Mouse (Mus musculus): Measurements from ENCODE around the gene Mpp2. TPM values are rescaled to one million over a fixed set of nuclear protein-coding genes. Genes with fewer than 3 reads are reported as not detected.

Mpp2 gene
- total RNA-seq (2023), result 1 to 10 TPM; 1.9 to 4.8 TPM

DNA sequence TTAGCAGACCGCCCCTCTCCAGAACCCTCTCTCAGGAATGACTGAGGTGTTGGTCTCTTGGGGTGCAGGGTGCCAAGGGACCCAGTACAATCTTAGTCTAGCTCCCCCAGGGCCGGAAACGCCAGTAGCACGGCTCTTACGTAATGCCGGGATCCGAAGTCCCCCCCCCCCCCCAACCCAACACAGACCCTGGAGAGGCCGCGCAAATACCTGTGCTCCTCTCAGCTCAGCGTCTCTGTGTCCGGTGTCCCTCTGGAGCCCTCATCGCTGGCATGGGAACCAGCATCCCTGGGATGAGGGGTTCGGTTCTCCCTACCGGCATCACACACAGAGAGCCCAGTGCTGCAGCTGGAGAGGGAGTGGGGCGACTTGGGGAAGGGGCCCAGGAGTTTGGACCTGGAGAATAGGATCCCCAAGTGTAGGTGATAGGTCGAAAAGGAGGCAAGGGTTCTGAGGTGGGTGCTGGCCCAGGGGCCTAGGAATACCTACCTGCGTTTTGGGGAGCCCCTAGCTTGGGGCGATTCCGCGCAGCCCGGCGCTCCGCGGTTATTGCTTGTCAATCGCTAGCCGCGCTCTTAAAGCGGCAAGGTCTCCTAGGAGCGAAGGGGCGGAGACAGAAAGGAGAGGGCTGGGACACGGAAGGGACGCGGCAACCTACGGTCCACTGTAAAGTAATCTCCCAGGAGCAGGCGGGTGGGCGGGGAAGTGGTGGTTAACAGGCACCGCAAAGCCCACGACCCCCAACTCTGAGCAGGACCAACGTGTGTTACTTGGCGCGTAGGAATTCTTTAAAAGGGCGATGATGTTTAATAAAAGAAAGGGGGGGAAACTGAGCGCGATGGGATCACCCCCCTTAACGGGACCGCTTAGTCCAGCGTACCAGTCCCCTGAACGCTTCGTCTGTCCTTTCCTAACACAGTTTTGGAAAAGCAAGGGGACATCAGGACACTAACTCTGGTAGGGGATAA lies at the start of gene Mpp2:
Mpp2 (minus strand) TSS at position 585 of the 968 bp plus-strand sequence.

DNA sequence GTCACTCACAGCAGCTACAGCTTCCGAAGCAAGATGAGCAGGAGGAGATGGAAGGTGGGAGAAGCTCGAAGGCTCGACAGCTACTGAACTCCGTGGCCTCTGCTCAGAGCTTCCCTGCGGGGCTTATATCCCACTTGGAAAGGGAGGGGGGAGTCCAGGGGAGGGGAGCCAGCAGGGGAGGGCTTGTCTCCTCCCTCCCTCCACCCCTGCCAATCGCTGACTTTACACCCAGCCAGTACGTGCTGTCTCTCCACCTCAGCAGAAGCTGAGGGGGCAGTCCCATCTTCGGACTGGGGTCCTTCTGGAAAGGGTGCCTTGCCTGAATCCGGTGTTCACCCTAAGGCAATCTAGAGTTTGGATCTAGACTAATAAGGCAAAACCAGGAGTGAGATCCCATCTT lies 19.4 kb upstream of the Mpp2 start, which contains the start of gene Pyy:
Pyy (minus strand) TSS at position 101 of the 400 bp plus-strand sequence.

DNA sequence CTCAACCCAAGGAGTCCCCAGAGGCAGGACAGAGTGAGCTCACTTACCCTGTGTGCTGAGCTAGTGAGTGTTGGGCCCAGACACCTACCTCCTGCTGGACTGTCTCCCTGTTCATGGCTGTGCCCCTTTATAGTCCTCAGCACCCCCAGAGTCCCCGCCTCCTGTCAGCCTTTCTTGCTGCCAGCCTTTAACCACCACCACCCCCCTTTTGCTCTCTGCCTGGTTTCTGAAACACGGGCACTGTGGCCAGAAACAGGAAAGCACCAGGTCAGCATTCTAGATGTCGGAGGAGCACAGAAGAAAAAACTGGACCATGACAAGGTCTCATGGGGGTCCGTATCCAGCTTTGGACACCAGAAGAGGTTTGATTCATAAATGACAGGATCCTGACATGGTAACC lies 12.9 kb upstream of the Mpp2 start, which contains the start of gene Ppy:
Ppy (minus strand) TSS at position 101 of the 400 bp plus-strand sequence.

DNA sequence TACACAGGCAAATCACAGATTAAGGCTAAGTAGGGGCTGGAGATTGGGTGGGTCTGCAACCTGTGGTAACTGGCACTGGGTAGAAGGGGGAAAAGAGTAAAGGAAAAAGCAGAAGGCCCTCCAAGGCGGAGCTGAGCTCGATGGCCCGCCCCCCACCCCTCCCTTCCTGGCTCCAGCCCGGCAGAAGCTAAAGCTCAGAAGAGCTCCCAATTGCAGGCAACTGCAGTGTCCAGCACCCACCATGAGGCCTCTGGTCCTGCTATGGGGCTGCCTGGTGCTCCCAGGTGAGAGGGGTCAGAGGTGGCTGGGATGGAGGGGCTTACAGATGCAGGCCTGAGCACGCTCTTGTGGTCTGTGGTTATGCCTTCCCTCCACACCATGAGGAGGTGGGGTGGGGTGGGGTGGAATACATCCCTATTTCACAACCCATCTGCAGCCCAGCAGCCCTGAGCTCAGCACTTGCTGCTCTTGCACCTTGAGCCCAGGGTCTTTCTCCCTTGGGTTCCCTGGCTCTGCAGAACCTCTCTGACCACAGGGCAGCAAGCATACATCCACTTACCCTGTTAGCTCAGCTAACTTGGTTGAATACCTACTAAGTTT lies 46.9 kb downstream of the Mpp2 start, which contains the start of gene Cd300lg:
Cd300lg (plus strand) TSS at position 160 of the 600 bp plus-strand sequence.

DNA sequence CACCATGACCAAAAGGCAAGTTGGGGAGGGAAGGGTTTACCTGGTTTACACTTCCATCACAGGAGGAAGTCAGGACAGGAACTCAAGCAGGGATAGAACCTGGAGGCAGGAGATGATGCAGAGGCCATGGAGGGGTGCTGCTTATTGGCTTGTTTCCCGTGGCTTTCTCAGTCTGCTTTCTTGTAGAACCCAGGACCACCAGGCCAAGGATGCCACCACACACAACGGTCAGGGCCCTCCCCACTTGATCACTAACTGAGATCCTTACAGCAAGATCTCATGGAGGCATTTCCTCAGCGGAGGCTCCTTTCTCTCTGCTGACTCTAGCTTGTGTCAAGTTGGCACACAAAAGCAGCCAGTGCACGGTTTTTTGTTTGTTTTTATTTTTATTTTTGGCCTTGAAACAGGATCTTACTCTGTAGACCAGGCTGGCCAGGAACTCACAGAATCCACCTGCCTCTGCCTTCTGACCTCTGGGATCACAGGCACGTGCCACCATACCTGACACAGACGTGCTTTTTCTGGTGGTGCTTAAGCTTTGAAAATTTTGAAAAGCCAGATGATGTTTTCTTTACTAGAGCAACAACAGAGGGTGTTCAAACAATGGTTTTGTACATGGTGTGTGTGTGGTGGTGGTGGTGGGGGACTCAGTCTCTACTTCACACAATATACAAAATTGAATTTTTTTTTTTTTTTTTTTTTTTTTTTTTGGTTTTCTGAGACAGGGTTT lies 60.1 kb downstream of the Mpp2 start, which contains the start of gene Mpp3:
Mpp3 (minus strand) TSS at position 375 of the 730 bp plus-strand sequence.

Other genes with a start within 250 kb of the Mpp2 start
- not detected for gene Meox1, start 194.1 kb downstream of the Mpp2 start, total RNA-seq (2023)
- gene Sost, start 121.5 kb downstream of the Mpp2 start, total RNA-seq (2023), result not detected
- not detected for gene Cfap97d1, start 104.2 kb downstream of the Mpp2 start, total RNA-seq (2023)
- gene Dusp3, start 101.5 kb downstream of the Mpp2 start, total RNA-seq (2023), result under 1 TPM; 0.70 to 0.74 TPM
- not detected for gene Mpp3, start 60.1 kb downstream of the Mpp2 start, total RNA-seq (2023)
- not detected for gene Cd300lg, start 47.0 kb downstream of the Mpp2 start, total RNA-seq (2023)
- gene Ppy, start 12.8 kb upstream of the Mpp2 start, total RNA-seq (2023), result not detected
- gene Pyy, start 19.3 kb upstream of the Mpp2 start, total RNA-seq (2023), result not detected
- not detected for gene Nags, start 57.0 kb upstream of the Mpp2 start, total RNA-seq (2023)
- 1 to 10 TPM; 5.9 to 7.2 TPM for gene Tmem101, start 67.9 kb upstream of the Mpp2 start, total RNA-seq (2023)
- gene Lsm12, start 96.8 kb upstream of the Mpp2 start, total RNA-seq (2023), result 10 to 100 TPM; 48.9 to 53.5 TPM
- gene G6pc3, start 101.1 kb upstream of the Mpp2 start, total RNA-seq (2023), result 10 to 100 TPM; 28.1 to 34.6 TPM
- 10 to 100 TPM; 79.2 to 91.2 TPM for gene Hdac5, start 141.7 kb upstream of the Mpp2 start, total RNA-seq (2023)
- gene BC030867, start 160.4 kb upstream of the Mpp2 start, total RNA-seq (2023), result 1 to 10 TPM in 1 of 2 experiments, under 1 TPM in 1; 0.83 to 1.7 TPM
- gene Asb16, start 180.2 kb upstream of the Mpp2 start, total RNA-seq (2023), result not detected
- gene Tmub2, start 196.4 kb upstream of the Mpp2 start, total RNA-seq (2023), result 10 to 100 TPM; 38.6 TPM
- 10 to 100 TPM; 85.1 to 88.2 TPM for gene Atxn7l3, start 208.1 kb upstream of the Mpp2 start, total RNA-seq (2023)
- gene Ubtf, start 231.2 kb upstream of the Mpp2 start, total RNA-seq (2023), result 100 to 1,000 TPM; 142 to 153 TPM